Mouse (Mus musculus) hindbrain, embryonic 12.5 days (tissue): Measurements from ENCODE around the gene Piwil4. TPM values are rescaled to one million over a fixed set of nuclear protein-coding genes. Genes with fewer than 3 reads are reported as not detected.

Experiments used
- ATAC-seq: fragments of 200-750 bp; cut with Nextera tagmentation; 2 replicates; pipeline ENCODE4 v1.8.0; 2017; ENCODE audit warnings: moderate TSS enrichment; ENCODE audit not compliant: low FRiP score
- H3K27ac ChIP-seq: fragments of 300-500 bp; sonication (generic); 2 replicates; pipeline ENCODE4 v1.5.1; 2016; ENCODE audit warnings: mild to moderate bottlenecking
- H3K27me3 ChIP-seq: fragments of 300-500 bp; sonication (generic); 2 replicates; pipeline ENCODE4 v1.6.1; 2016; ENCODE audit warnings: mild to moderate bottlenecking
- H3K36me3 ChIP-seq: fragments of 300-500 bp; sonication (generic); 2 replicates; pipeline ENCODE4 v1.6.1; 2016; ENCODE audit warnings: mild to moderate bottlenecking
- H3K4me1 ChIP-seq: fragments of 300-500 bp; sonication (generic); 2 replicates; pipeline ENCODE4 v1.6.1; 2016
- H3K4me2 ChIP-seq: fragments of 300-500 bp; sonication (generic); replicated peaks from 2 replicates; pipeline ENCODE4 v1.6.1; 2016; ENCODE audit warnings: mild to moderate bottlenecking
- H3K4me3 ChIP-seq: fragments of 300-500 bp; sonication (generic); 2 replicates; pipeline ENCODE4 v1.5.1; 2016; ENCODE audit warnings: mild to moderate bottlenecking
- H3K9ac ChIP-seq: fragments of 300-500 bp; sonication (generic); 2 replicates; pipeline ENCODE4 v1.6.1; 2016; ENCODE audit warnings: mild to moderate bottlenecking, moderate library complexity
- H3K9me3 ChIP-seq: fragments of 300-500 bp; sonication (generic); replicated peaks from 2 replicates; pipeline ENCODE4 v1.6.1; 2016; ENCODE audit warnings: mild to moderate bottlenecking
- WGBS: fragments of 180-500 bp; shearing (Covaris S2); methylation state at CpG from one replicate; pipeline ENCODE4 v1.1.7; 2016; 5-methylcytosine and 5-hydroxymethylcytosine counted together
- polyA plus RNA-seq: library from polyadenylated mRNA; unstranded; fragments of >200 nt; fragmentation: Nextera tagmentation; extraction: Ambion mirVana; gene quantifications from 2 replicates; pipeline ENCODE4 v1.2.1, GENCODE M21; 2016

Gene Piwil4
- polyA plus RNA-seq, 1 experiment from 2014 or later = 0.39 TPM

DNA sequence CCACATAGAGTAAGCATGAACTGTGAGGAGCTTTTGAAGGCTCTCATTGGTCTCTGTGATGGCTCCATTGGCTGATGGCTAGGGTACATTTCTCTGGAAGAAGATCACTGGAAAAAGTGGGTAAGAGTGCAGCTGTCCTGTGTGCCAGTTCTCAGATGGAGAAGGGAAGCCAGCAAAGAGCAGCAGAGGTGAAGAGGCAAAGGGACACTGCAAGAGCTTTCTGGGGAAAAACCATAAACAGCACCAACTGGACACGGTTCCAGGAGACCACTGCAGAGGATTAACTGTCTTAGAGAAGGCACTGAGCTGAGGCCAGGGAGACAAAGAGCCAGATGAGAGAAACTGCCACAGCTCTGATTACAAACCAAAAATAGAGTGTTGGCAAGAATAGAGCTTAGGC is 87.8 kb downstream of the Piwil4 start:
- Histone ChIP-seq H3K4me3 (no peak overlapping the region), H3K4me2 (no peak overlapping the region), H3K9ac (no peak overlapping the region), H3K36me3 (no peaks in the 10 kb centered on the region), H3K4me1 (no peaks in the 10 kb centered on the region), H3K27ac (no peak overlapping the region), H3K27me3 (no peaks in the 10 kb centered on the region), H3K9me3 (no peaks in the 10 kb centered on the region)
- no peak for ATAC-seq
- WGBS = 79% methylated on average over 1 of the region's 1 CpGs

DNA sequence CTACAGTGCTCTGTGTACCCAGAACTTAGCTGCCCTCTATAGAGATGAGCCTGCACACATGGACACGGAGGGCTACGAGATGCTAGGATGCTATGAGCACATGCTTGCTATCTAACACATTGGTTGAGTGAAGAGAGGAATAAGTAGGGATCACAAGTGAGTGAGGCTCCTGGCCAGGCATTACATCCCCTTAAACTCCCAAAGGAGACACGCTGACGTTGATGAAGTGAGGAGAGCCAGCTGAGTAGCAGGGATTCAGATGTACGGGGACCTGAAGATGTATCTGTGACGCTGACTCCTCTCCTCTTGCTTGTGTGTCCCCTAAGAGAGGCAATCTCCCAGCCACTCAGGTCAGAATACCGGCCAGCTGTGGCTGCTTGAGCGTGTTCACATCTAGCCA is 92.7 kb downstream of the Piwil4 start:
- H3K4me1 ChIP-seq = peaks cover 8% of the 10 kb centered on the region
- no peak overlapping the region for H3K4me2 ChIP-seq
- no peaks in the 10 kb centered on the region for H3K36me3 ChIP-seq
- H3K9me3 ChIP-seq = no peaks in the 10 kb centered on the region
- no peak for ATAC-seq
- no peak overlapping the region for H3K9ac ChIP-seq
- no peak overlapping the region for H3K27ac ChIP-seq
- no peaks in the 10 kb centered on the region for H3K27me3 ChIP-seq
- 85% methylated on average over 8 of the region's 8 CpGs for WGBS
- no peak overlapping the region for H3K4me3 ChIP-seq

DNA sequence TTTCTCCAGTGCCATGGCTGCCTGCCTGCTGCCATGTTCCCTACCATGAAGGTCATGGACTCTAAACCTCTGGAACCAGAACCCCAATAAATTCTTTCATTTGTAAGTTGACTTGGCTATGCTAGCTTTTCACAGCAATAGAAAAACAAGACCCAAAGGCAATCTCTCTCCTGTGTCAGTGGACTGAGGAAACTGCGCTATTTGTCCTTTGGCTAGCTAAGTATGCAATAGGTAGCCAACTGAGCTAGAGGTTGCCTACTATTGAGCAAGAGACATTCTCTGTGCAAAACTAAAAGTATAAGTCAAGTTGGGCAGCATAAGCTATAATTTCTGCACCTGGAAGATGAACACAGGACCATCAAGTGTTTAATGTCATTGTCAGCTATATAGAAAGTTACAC is 93.9 kb downstream of the Piwil4 start:
- Histone ChIP-seq H3K27ac (no peak overlapping the region), H3K27me3 (no peaks in the 10 kb centered on the region), H3K9ac (no peak overlapping the region), H3K9me3 (no peaks in the 10 kb centered on the region), H3K36me3 (no peaks in the 10 kb centered on the region), H3K4me3 (no peak overlapping the region), H3K4me1 (peaks cover 17% of the 10 kb centered on the region), H3K4me2 (no peak overlapping the region)
- no peak for ATAC-seq
- 95% methylated on average over 1 of the region's 1 CpGs for WGBS

Other genes starting within 250 kb of the Piwil4 start
- 0.19 and 0.43 TPM in 2 replicates for gene Kdm4d, start 240.3 kb downstream of the Piwil4 start, polyA plus RNA-seq
- gene Cwc15, start 240.1 kb downstream of the Piwil4 start, polyA plus RNA-seq = 174 and 177 TPM in 2 replicates
- 18.2 and 18.4 TPM in 2 replicates for gene Amotl1, start 95.7 kb downstream of the Piwil4 start, polyA plus RNA-seq
- gene Fut4, start 11.7 kb upstream of the Piwil4 start, polyA plus RNA-seq = 2.2 and 2.4 TPM in 2 replicates
- 3.6 and 4.2 TPM in 2 replicates for gene 1700012B09Rik, start 30.3 kb upstream of the Piwil4 start, polyA plus RNA-seq
- gene Mre11a, start 43.9 kb upstream of the Piwil4 start, polyA plus RNA-seq = 20.6 and 25.9 TPM in 2 replicates
- 44.4 and 45.6 TPM in 2 replicates for gene Ankrd49, start 44.1 kb upstream of the Piwil4 start, polyA plus RNA-seq
- gene Gpr83, start 119.5 kb upstream of the Piwil4 start, polyA plus RNA-seq = 1.6 and 1.7 TPM in 2 replicates
- gene Izumo1r, start 163.2 kb upstream of the Piwil4 start, polyA plus RNA-seq = not detected in 2 replicates